Mouse (Mus musculus) hindbrain, embryonic 10.5 days (tissue): ENCODE measurements around the gene Rimbp3. TPM values are rescaled to one million over a fixed set of nuclear protein-coding genes. Genes with fewer than 3 reads are reported as not detected.
A peak's percentile ranks its signal among the peaks of the same experiment; 100 is the strongest.
"Not testable (repeated sequence)": the region's sequence is repeated elsewhere in the genome, so short reads cannot be mapped to it uniquely, and the experiment has no call there.

Experiments used
- DNase-seq: peaks from one replicate; pipeline ENCODE4 v3.0.0-alpha.2; 2017; ENCODE audit warnings: low spot score
- H3K27ac ChIP-seq: fragments of 300-500 bp; sonication (generic); 2 replicates; pipeline ENCODE4 v1.5.1; 2016; ENCODE audit warnings: mild to moderate bottlenecking, moderate library complexity
- H3K27me3 ChIP-seq: fragments of 300-500 bp; sonication (generic); 2 replicates; pipeline ENCODE4 v1.6.1; 2016; ENCODE audit warnings: mild to moderate bottlenecking; ENCODE audit not compliant: poor library complexity, insufficient read depth, severe bottlenecking
- H3K36me3 ChIP-seq: fragments of 300-500 bp; sonication (generic); 2 replicates; pipeline ENCODE4 v1.6.1; 2016; ENCODE audit warnings: mild to moderate bottlenecking, moderate library complexity
- H3K4me1 ChIP-seq: fragments of 300-500 bp; sonication (generic); replicated peaks from 2 replicates; pipeline ENCODE4 v1.6.1; 2016; ENCODE audit warnings: mild to moderate bottlenecking
- H3K4me3 ChIP-seq: fragments of 300-500 bp; sonication (generic); 2 replicates; pipeline ENCODE4 v1.5.1; 2016; ENCODE audit warnings: mild to moderate bottlenecking, moderate library complexity
- H3K9me3 ChIP-seq: fragments of 300-500 bp; sonication (generic); 2 replicates; pipeline ENCODE4 v1.6.1; 2016; ENCODE audit warnings: mild to moderate bottlenecking, moderate library complexity
- WGBS: fragments of 180-500 bp; shearing (Covaris S2); methylation state at CpG from one replicate; pipeline ENCODE4 v1.1.7; 2016; 5-methylcytosine and 5-hydroxymethylcytosine counted together
- polyA plus RNA-seq: library from polyadenylated mRNA; unstranded; fragments of >200 nt; fragmentation: Nextera tagmentation; extraction: Ambion mirVana; gene quantifications from 2 replicates; pipeline ENCODE4 v1.2.1, GENCODE M21; 2016

Gene Rimbp3
- polyA plus RNA-seq, 1 experiment from 2014 or later, result 1.9 TPM

DNA sequence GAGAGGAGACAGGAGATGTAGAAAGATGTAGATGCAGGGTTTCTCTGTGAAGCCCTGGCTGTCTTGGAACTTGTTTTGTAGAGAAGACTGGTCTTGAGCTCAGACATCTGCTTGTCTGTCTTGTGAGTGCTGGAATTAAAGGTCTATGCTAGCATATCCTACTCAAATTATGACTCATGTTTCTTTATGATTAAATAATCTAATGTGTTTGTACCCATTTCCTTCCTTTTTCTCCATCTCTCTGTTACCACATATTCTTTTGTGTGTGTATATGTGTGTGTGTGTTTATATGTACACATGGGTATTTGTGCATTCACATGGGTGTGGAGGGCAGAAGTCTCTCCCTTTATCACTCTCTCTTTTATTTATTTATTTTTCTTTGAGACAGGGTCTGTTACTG, 18.1 kb downstream of the Rimbp3 start:
- Histone ChIP-seq H3K4me3 (no peak overlapping the region), H3K4me1 (no peaks in the 10 kb centered on the region), H3K27me3 (peaks cover 3% of the 10 kb centered on the region), H3K27ac (no peak overlapping the region), H3K9me3 (peaks cover 6% of the 10 kb centered on the region; the same call in 1 of the 2 replicates), H3K36me3 (no peaks in the 10 kb centered on the region)
- no peak for DNase-seq

DNA sequence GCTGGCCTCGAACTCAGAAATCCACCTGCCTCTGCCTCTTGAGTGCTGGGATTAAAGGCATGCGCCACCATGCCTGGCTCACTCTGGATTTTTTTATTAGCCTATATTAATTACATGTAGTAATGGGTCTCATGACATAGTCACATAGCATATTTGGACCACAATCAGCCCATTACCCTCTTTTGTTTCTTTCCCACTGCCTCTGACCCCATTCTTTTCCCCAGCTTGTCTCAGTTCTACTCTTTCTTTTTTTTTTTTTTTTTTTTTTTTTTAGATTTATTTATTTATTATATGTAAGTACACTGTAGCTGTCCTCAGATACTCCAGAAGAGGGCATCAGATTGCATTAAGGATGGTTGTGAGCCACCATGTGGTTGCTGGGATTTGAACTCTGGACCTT, 23.1 kb downstream of the Rimbp3 start:
- not testable (repeated sequence) for DNase-seq

DNA sequence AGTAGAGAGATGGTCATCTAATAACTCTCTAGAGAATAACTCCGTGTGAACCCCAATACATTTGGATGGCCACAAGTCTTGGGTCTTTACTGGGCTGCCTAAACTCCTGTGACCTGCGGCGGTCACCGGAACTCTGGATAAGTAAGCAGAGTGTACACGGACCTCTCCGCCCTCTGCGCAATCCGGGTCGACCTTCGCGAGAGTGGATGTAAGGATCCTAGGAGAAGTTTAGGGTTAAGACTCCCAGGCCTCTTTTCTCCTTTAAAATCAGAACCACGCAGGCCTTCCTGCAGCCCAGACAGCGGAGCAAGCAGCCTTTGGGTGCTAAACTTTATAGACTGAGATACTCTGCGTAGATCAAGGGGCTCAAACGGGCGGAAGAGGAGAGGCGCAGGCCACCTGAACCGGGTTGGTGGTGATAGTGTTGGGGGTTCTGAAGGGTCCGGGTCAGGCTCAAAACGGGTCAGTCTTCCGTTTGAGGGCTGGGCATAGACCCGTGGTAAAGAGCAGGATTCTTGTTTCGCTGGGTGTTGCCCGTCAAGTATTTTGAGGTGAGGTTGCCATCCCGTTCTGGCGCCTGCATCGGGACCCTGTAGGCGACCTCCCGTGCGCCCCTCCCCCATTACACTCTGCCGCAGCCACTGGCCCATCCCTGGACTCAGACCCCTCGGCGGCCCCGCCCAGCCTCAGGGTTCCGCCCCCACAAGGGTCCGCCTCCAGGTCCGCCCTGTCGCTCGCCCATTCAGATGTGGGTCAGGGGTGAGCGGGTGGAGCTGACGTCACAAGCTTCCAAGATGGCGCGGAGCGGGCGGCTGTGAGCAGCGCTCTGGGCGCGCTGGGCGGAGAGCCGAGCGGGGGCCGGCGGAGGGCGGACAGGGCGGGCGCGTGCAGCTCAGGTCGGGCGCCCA, 24.6 kb downstream of the Rimbp3 start, which contains the start of gene Hic2:
TSS of gene Hic2 (plus strand) at position 779 of the 908 bp plus-strand sequence.
- H3K27me3 ChIP-seq, result peaks cover 4% of the 10 kb centered on the region
- H3K4me1 ChIP-seq, result peaks cover 39% of the 10 kb centered on the region
- 1% methylated on average over 59 of the region's 59 CpGs for WGBS
- H3K36me3 ChIP-seq, result peaks cover 3% of the 10 kb centered on the region; the same call in 1 of the 2 replicates
- H3K4me3 ChIP-seq, result peak within 1 kb of the TSS; percentile 74
- peak; percentile 99 for DNase-seq
- peaks cover 6% of the 10 kb centered on the region; the same call in 1 of the 2 replicates for H3K9me3 ChIP-seq
- peak within 1 kb of the TSS; percentile 99 for H3K27ac ChIP-seq

More for the DNA sequence above, 23.1 kb downstream of the Rimbp3 start:
- H3K27me3 ChIP-seq, H3K9me3 ChIP-seq, H3K4me3 ChIP-seq, H3K27ac ChIP-seq, H3K36me3 ChIP-seq: not testable (repeated sequence)
- WGBS, result 91% methylated on average over 2 of the region's 2 CpGs
- peaks cover 29% of the 10 kb centered on the region for H3K4me1 ChIP-seq

DNA sequence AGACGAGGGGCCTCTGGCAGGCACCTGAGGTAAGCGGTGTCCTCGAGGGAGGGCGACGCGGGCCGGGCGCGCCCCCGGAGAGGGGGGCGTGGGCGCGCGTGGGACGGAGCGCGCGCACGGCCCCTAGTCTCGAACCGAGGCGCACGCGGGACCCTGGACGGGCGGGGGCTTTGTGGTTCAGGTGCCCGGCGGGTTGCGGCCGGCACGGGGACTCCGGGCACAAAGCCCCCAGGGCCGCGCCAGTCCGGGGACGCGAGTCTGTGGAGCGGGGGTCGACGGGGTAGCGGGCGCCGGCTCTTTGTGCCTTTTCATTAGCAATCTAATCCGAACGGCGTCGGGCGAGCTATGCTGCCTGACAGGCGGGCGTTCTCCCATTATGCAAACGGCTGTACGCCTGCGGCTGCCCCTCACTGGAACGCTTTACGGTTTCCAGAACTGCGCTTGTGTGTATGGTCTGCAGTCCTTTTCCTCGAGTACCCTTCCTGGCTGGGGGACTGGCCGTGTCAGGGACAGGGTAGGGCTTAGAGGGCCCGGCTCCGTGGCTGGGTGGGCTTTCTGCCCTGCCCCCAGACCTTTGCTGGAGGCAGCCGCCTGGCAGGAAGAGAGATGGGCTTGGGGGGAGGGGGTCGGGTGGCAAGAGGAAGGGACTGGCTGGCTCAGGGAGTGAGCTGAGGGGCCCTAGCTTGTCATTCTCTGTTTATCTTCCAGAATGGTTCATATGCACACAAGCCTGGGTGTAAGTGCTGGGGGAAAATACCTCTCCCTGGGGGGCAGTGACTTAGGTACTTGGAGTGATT, 25.5 kb downstream of the Rimbp3 start:
- under 1% methylated on average over 62 of the region's 62 CpGs for WGBS
- peaks cover 45% of the 10 kb centered on the region for H3K4me1 ChIP-seq

DNA sequence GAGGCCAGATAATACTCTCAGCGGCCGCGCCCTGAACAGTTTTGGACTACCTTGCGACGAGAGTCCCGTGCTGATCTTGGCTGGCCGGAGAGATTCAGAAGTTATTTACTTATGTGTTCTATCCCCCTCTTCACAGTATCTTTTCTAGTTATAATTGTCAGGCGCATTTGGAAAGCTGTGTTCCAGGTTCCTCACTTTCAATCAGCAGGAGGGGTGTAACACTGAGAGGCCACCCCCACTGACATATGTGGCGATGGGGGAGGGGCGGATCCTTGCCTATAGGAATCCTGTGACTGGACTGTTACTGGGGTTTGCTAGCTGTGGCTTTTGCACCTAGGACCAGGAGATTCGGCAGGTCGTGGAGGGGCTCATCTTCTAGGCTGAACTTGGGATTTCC, 26.1 kb downstream of the Rimbp3 start:
- WGBS, result 3% methylated on average over 12 of the region's 12 CpGs
- peaks cover 51% of the 10 kb centered on the region for H3K4me1 ChIP-seq
- peaks cover 3% of the 10 kb centered on the region; the same call in 1 of the 2 replicates for H3K36me3 ChIP-seq
- H3K9me3 ChIP-seq, result peaks cover 6% of the 10 kb centered on the region; the same call in 1 of the 2 replicates
- peak overlapping the region; percentile 74 for H3K4me3 ChIP-seq
- peak; percentile 60 for DNase-seq
- peaks cover 4% of the 10 kb centered on the region for H3K27me3 ChIP-seq
- peak overlapping the region; percentile 99 for H3K27ac ChIP-seq

More for the DNA sequence above, 25.5 kb downstream of the Rimbp3 start:
- peaks cover 3% of the 10 kb centered on the region; the same call in 1 of the 2 replicates for H3K36me3 ChIP-seq
- H3K9me3 ChIP-seq, result peaks cover 6% of the 10 kb centered on the region; the same call in 1 of the 2 replicates
- H3K4me3 ChIP-seq, result peak overlapping the region; percentile 74
- peak overlapping the region; percentile 99 for H3K27ac ChIP-seq
- DNase-seq, result peak; percentile 82
- H3K27me3 ChIP-seq, result peaks cover 4% of the 10 kb centered on the region

DNA sequence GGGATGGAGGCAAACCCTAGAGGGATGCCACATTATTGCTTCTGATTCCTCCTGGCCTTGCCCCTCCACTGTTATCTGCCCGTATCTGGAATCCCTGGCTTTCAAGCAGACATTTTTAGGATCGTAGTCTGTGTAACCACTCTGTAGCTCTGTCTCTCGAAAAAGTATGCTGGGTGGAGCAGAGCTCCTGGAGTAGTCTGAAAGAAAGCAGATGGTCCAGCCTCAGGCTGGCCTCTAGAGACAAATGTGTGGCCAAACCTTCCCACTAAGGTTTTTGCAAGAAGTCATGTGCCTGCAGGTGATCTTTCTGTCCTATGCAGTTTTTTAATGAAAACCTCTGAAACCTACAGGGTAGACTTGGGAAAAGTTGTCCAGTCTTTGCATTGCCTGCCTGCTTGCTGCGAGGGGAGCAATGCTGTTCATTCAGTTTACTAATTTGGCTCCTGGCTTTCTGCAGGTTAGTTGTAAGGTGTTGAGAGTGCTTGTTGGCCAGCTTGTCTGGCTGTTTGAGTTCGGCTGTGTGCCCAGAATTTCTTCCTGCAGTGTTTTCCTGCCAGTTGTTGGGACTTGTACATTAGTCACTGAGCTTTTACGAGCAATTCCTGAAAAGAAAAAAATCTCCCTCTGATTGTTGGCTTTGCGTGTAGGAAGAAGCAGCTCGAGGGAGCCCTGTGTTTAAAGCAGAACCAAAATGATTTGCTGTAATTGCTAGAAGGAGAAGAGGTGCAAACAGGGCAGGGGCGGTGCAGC, 26.7 kb downstream of the Rimbp3 start:
- Histone ChIP-seq H3K36me3 (peaks cover 3% of the 10 kb centered on the region; the same call in 1 of the 2 replicates), H3K4me3 (peak overlapping the region; percentile 74), H3K4me1 (peaks cover 57% of the 10 kb centered on the region), H3K27me3 (peaks cover 4% of the 10 kb centered on the region), H3K9me3 (0 out of 2 replicates have a peak, but pooled peaks cover 2% of the 10 kb centered on the region), H3K27ac (peak overlapping the region; percentile 99)
- WGBS, result 67% methylated on average over 9 of the region's 9 CpGs
- DNase-seq, result no peak

DNA sequence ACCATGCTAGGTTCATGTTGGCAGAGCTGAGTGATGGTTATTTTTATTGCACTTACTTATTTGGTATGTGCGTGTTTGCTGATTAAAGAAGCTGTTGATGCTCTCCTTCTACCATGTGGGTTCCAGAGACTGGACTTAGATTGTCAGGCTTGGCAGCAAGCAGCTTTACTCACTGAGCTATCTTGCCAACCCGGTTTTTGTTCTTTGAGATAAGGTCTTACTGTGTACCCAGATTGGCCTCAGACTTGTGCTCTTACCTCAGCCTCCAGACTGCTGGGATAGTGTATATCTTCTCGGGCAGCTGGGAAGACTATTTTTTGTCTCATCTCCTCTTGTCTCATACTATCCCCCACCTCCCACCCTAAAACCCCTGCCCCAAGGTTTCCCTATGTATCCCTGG, 29.2 kb downstream of the Rimbp3 start:
- H3K4me3 ChIP-seq, result no peak overlapping the region
- peaks cover 3% of the 10 kb centered on the region; the same call in 1 of the 2 replicates for H3K36me3 ChIP-seq
- peaks cover 63% of the 10 kb centered on the region for H3K4me1 ChIP-seq
- H3K27me3 ChIP-seq, result no peaks in the 10 kb centered on the region
- 91% methylated on average over 3 of the region's 3 CpGs for WGBS
- H3K9me3 ChIP-seq, result no peaks in the 10 kb centered on the region
- H3K27ac ChIP-seq, result no peak overlapping the region
- no peak for DNase-seq

DNA sequence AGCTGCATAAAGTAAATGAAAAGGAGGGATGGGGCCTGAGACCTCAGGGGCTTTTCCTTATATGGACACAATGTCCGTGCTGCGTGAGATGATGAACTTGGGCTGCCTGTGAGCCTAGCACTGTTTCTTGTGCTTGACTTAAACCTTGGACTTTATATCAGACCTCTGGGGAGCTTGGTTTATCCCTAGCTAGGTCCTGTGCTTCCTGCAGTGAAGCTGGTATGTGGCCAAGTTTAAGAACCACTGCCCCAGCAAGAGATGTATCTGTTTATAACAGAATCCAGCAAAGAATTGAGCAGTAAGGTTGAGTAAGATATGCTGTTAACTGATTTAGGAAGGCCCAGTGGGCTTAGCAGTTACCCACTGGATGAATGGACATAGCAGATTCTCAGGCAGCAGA, 31.0 kb downstream of the Rimbp3 start:
- Histone ChIP-seq H3K9me3 (no peaks in the 10 kb centered on the region), H3K4me1 (peaks cover 57% of the 10 kb centered on the region)
- 81% methylated on average over 2 of the region's 2 CpGs for WGBS

DNA sequence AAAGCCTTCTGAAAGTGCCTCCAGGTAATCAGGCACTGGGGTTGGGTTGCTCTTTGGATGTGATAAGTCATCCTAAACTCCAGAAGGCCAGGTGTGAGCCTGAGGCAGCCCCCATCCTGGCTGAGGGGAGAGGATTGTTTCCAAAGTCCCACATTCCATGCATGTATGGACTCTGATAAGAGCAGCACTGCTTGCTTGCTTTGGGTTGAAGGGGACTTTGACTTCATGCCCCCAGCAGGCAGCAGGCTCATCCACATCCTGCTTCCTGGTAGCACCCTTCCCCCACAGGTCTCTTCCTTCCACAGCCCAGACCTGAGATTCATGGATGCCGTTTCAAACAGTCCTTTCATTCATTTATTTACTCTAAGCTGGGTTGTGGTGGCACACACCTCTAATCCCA, 35.3 kb downstream of the Rimbp3 start:
- Histone ChIP-seq H3K36me3 (no peaks in the 10 kb centered on the region), H3K27me3 (no peaks in the 10 kb centered on the region), H3K9me3 (no peaks in the 10 kb centered on the region), H3K27ac (no peak overlapping the region), H3K4me3 (no peak overlapping the region), H3K4me1 (peaks cover 21% of the 10 kb centered on the region)
- DNase-seq, result no peak
- WGBS, result 78% methylated on average over 1 of the region's 1 CpGs

More for the DNA sequence above, 31.0 kb downstream of the Rimbp3 start:
- no peak overlapping the region for H3K4me3 ChIP-seq
- no peak overlapping the region for H3K27ac ChIP-seq
- H3K27me3 ChIP-seq, result no peaks in the 10 kb centered on the region
- H3K36me3 ChIP-seq, result peaks cover 3% of the 10 kb centered on the region; the same call in 1 of the 2 replicates
- DNase-seq, result no peak

DNA sequence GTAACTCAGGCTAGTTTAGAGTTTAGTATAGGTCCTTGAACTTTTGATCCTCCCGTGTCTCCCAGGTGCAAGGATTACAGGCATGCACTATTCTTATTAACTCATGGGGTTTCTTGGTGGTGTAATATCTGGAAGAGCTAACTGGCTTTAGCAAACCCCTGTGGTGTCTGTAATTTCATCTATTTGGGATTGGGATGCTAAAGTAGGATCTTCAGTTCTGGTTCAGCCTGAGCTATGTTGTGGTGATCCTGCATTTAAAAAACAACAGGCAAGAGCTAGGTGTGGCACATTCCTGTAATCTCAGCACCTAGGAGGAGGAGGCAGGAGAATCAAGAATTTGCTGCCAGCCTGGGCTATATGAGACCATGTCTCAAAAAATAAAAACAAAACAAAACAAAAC, 36.6 kb downstream of the Rimbp3 start:
- Histone ChIP-seq H3K27me3 (no peaks in the 10 kb centered on the region), H3K4me3 (no peak overlapping the region), H3K9me3 (no peaks in the 10 kb centered on the region), H3K36me3 (no peaks in the 10 kb centered on the region), H3K27ac (no peak overlapping the region), H3K4me1 (peaks cover 13% of the 10 kb centered on the region)
- 78% methylated on average over 1 of the region's 1 CpGs for WGBS
- DNase-seq, result no peak

DNA sequence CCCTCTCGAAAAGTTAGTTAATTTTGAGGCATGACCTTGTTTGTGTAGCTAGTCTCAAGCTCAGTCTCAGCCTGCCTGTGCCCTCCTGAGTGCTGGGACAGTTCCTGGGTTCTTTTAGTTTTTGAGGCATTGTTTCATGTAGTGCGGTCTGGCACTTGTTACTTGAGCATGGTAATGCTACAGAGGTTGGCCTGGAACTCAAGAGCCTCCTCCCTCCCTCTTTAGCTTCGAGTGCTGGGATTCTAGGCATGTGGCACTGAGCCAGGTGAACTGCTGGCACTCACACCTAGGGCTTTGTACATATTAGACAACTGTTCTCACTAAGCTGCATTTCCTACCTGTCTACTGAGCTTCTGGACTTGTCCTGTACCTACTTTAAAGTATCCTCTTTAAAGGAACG, 39.3 kb downstream of the Rimbp3 start:
- DNase-seq, result no peak
- H3K36me3 ChIP-seq, result no peaks in the 10 kb centered on the region
- 86% methylated on average over 4 of the region's 4 CpGs for WGBS
- H3K4me1 ChIP-seq, result peaks cover 21% of the 10 kb centered on the region
- H3K4me3 ChIP-seq, result no peak overlapping the region
- H3K9me3 ChIP-seq, result no peaks in the 10 kb centered on the region
- no peaks in the 10 kb centered on the region for H3K27me3 ChIP-seq
- H3K27ac ChIP-seq, result no peak overlapping the region

DNA sequence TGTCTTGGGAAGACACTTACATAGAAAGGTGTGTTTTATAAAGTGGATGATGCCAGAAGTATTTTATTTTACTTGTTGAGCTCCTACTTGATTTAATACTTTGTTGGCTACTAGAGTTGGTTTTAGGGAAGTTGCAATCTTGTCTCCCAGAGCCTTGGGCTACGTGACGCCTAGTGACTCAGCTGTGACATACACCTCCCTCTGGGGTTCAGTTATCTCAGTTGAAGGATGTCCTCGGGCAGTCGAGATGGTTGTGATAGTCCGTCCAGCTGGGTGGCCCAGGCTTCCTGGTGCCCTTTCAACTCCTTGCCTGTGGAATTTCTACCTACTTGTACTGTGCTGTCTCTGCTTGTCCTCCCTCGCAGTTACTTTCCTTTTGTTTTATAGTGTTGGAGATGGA, 40.7 kb downstream of the Rimbp3 start:
- no peak for DNase-seq
- no peak overlapping the region for H3K4me3 ChIP-seq
- H3K9me3 ChIP-seq, result no peaks in the 10 kb centered on the region
- no peak overlapping the region for H3K27ac ChIP-seq
- H3K4me1 ChIP-seq, result peaks cover 35% of the 10 kb centered on the region
- 73% methylated on average over 6 of the region's 6 CpGs for WGBS
- H3K27me3 ChIP-seq, result no peaks in the 10 kb centered on the region
- H3K36me3 ChIP-seq, result no peaks in the 10 kb centered on the region
